Mouse (Mus musculus) bone marrow, adult 2 months (tissue): ENCODE results near the gene Kazald1.

Source experiments
- CTCF ChIP-seq: fragments of 200-500 bp; IDR thresholded peaks from 2 replicates; pipeline ENCODE4 v1.5.1; 2011; ENCODE audit warnings: low read length, control low read depth; ENCODE audit not compliant: control insufficient read depth, insufficient read depth
- POLR2A ChIP-seq: fragments of 200-500 bp; IDR thresholded peaks from 2 replicates; pipeline ENCODE4 v1.6.1; 2011; ENCODE audit warnings: low read depth, mild to moderate bottlenecking, control low read depth, low read length, borderline replicate concordance; ENCODE audit not compliant: control insufficient read depth

- TF ChIP-seq CTCF: no peak
- no peak for TF ChIP-seq POLR2A
Observed at GRCm38 (mm10) chr19:45044389-45044927, 30.6 kb upstream of the Kazald1 start.
